Mouse (Mus musculus) MEL (cell line): Measurements from ENCODE around the gene Traf2. TPM values are rescaled to one million over a fixed set of nuclear protein-coding genes. Genes with fewer than 3 reads are reported as not detected.

ENCODE experiments used
- DNase-seq: peaks from one replicate; pipeline ENCODE4 v3.0.0; 2011; ENCODE audit warnings: low read depth, low spot score
- H3K27ac ChIP-seq: 2 replicates; pipeline ENCODE4 v1.5.1; 2012; ENCODE audit warnings: low read depth, mild to moderate bottlenecking, control low read depth, low read length, moderate library complexity; ENCODE audit not compliant: control insufficient read depth
- H3K27me3 ChIP-seq, 2 experiments: fragments of 150-350 bp in 1 of 2; sonication (generic) in 1 of 2; 2 replicates each; pipeline ENCODE4 v1.6.1; 2012; ENCODE audit warnings: low read length in 2 of 2, mild to moderate bottlenecking in 2 of 2, improper control_type of control experiment in 1 of 2, moderate library complexity in 1 of 2; ENCODE audit not compliant: insufficient read depth in 2 of 2, control insufficient read depth in 1 of 2
- H3K36me3 ChIP-seq, 2 experiments: 2 replicates each; pipeline ENCODE4 v1.6.1; 2012 to 2014; ENCODE audit warnings: low read length in 2 of 2, improper control_type of control experiment in 1 of 2, inconsistent platforms in 1 of 2, mild to moderate bottlenecking in 1 of 2; ENCODE audit not compliant: insufficient read depth in 2 of 2, control insufficient read depth in 1 of 2
- H3K4me1 ChIP-seq, 2 experiments: fragments of 150-350 bp in 1 of 2; sonication (generic) in 1 of 2; 2 replicates each; pipeline ENCODE4 v1.6.1; 2012; ENCODE audit warnings: low read length in 2 of 2, improper control_type of control experiment in 1 of 2, mild to moderate bottlenecking in 1 of 2; ENCODE audit not compliant: insufficient read depth in 2 of 2, control insufficient read depth in 1 of 2
- H3K4me3 ChIP-seq, 2 experiments: fragments of 150-350 bp in 1 of 2; sonication (generic) in 1 of 2; 2 replicates each; pipeline ENCODE4 v1.5.1; 2012; ENCODE audit warnings: low read depth in 2 of 2, low read length in 2 of 2, mild to moderate bottlenecking in 2 of 2, moderate library complexity in 2 of 2, control low read depth in 1 of 2, improper control_type of control experiment in 1 of 2; ENCODE audit not compliant: control insufficient read depth in 1 of 2, insufficient read depth in 1 of 2
- H3K79me2 ChIP-seq: 2 replicates; pipeline ENCODE4 v1.6.1; 2012; ENCODE audit warnings: mild to moderate bottlenecking, low read length, moderate library complexity; ENCODE audit not compliant: control insufficient read depth, poor library complexity, insufficient read depth
- H3K9ac ChIP-seq: 2 replicates; pipeline ENCODE4 v1.6.1; 2012; ENCODE audit warnings: low read depth, mild to moderate bottlenecking, control low read depth, low read length, moderate library complexity; ENCODE audit not compliant: control insufficient read depth, poor library complexity, severe bottlenecking
- H3K9me3 ChIP-seq: fragments of 150-350 bp; sonication (generic); replicated peaks from 2 replicates; pipeline ENCODE4 v1.6.1; 2012; ENCODE audit warnings: mild to moderate bottlenecking, low read length, improper control_type of control experiment, moderate library complexity; ENCODE audit not compliant: insufficient read depth
- CTCF ChIP-seq, 3 experiments: IDR thresholded peaks in 2 of 3; conservative IDR thresholded peaks in 1 of 3; 2 replicates each; pipeline ENCODE4 v1.5.1; 2011 to 2012; ENCODE audit warnings: low read length in 3 of 3, low read depth in 2 of 3, mild to moderate bottlenecking in 2 of 3, improper control_type of control experiment in 1 of 3, inconsistent platforms in 1 of 3, mixed read lengths in 1 of 3, moderate library complexity in 1 of 3; ENCODE audit not compliant: control insufficient read depth in 1 of 3, insufficient read depth in 1 of 3, poor library complexity in 1 of 3, severe bottlenecking in 1 of 3
- E2F4 ChIP-seq: IDR thresholded peaks from 2 replicates; pipeline ENCODE4 v1.6.1; 2011; ENCODE audit warnings: low read depth, low read length, improper control_type of control experiment, borderline replicate concordance
- ELF1 ChIP-seq: IDR thresholded peaks from 2 replicates; pipeline ENCODE4 v1.6.1; 2014; ENCODE audit warnings: low read depth, mild to moderate bottlenecking, inconsistent platforms, low read length, improper control_type of control experiment, moderate library complexity
- EP300 ChIP-seq, 2 experiments: IDR thresholded peaks; 2 replicates each; pipeline ENCODE4 v1.6.1; 2011; ENCODE audit warnings: improper control_type of control experiment in 2 of 2, low read length in 2 of 2, low read depth in 1 of 2, mild to moderate bottlenecking in 1 of 2
- GATA1 ChIP-seq: IDR thresholded peaks from 2 replicates; pipeline ENCODE4 v1.6.1; 2011; ENCODE audit warnings: low read depth, low read length, improper control_type of control experiment
- HCFC1 ChIP-seq: IDR thresholded peaks from 2 replicates; pipeline ENCODE4 v1.6.1; 2012; ENCODE audit warnings: low read depth, mild to moderate bottlenecking, inconsistent platforms, low read length, improper control_type of control experiment, moderate library complexity
- MAFK ChIP-seq: IDR thresholded peaks from 2 replicates; pipeline ENCODE4 v1.6.1; 2011; ENCODE audit warnings: low read depth, mild to moderate bottlenecking, low read length, improper control_type of control experiment, borderline replicate concordance
- MAX ChIP-seq: IDR thresholded peaks from 2 replicates; pipeline ENCODE4 v1.6.1; 2011; ENCODE audit warnings: low read length, improper control_type of control experiment
- MAZ ChIP-seq: IDR thresholded peaks from 2 replicates; pipeline ENCODE4 v1.6.1; 2012; ENCODE audit warnings: low read depth, mild to moderate bottlenecking, inconsistent platforms, low read length, improper control_type of control experiment
- MEF2A ChIP-seq: IDR thresholded peaks from 2 replicates; pipeline ENCODE4 v1.6.1; 2014; ENCODE audit warnings: low read depth, mild to moderate bottlenecking, inconsistent platforms, low read length, improper control_type of control experiment; ENCODE audit not compliant: poor library complexity, insufficient replicate concordance, severe bottlenecking; ENCODE audit errors: extremely low read depth
- MXI1 ChIP-seq: IDR thresholded peaks from 2 replicates; pipeline ENCODE4 v1.6.1; 2011; ENCODE audit warnings: mild to moderate bottlenecking, low read depth, low read length, improper control_type of control experiment
- MYB ChIP-seq: IDR thresholded peaks from 2 replicates; pipeline ENCODE4 v1.6.1; 2011; ENCODE audit warnings: mild to moderate bottlenecking, low read depth, low read length, improper control_type of control experiment
- MYC ChIP-seq: IDR thresholded peaks from 2 replicates; pipeline ENCODE4 v1.6.1; 2011; ENCODE audit warnings: low read depth, mild to moderate bottlenecking, low read length, improper control_type of control experiment, moderate library complexity
- NELFE ChIP-seq: IDR thresholded peaks from 2 replicates; pipeline ENCODE4 v1.6.1; 2011; ENCODE audit warnings: low read depth, low read length, improper control_type of control experiment
- POLR2A ChIP-seq, 2 experiments: IDR thresholded peaks; 2 replicates each; pipeline ENCODE4 v1.6.1; 2011 to 2012; ENCODE audit warnings: low read length in 2 of 2, mild to moderate bottlenecking in 2 of 2, control low read depth in 1 of 2, improper control_type of control experiment in 1 of 2, low read depth in 1 of 2, moderate library complexity in 1 of 2; ENCODE audit not compliant: control insufficient read depth in 1 of 2, insufficient read depth in 1 of 2, poor library complexity in 1 of 2
- POLR2AphosphoS5 ChIP-seq: IDR thresholded peaks from 2 replicates; pipeline ENCODE4 v1.6.1; 2012; ENCODE audit warnings: low read depth, borderline replicate concordance, mild to moderate bottlenecking, inconsistent platforms, low read length, moderate library complexity, mixed read lengths
- RAD21 ChIP-seq: IDR thresholded peaks from 2 replicates; pipeline ENCODE4 v1.6.1; 2011; ENCODE audit warnings: mild to moderate bottlenecking, low read depth, low read length, improper control_type of control experiment
- SIN3A ChIP-seq: IDR thresholded peaks from 2 replicates; pipeline ENCODE4 v1.6.1; 2012; ENCODE audit warnings: low read length, improper control_type of control experiment, inconsistent platforms
- SMC3 ChIP-seq: IDR thresholded peaks from 2 replicates; pipeline ENCODE4 v1.6.1; 2011; ENCODE audit warnings: low read depth, low read length, improper control_type of control experiment
- TAL1 ChIP-seq: IDR thresholded peaks from 2 replicates; pipeline ENCODE4 v1.6.1; 2012; ENCODE audit warnings: mild to moderate bottlenecking, inconsistent platforms, low read length, moderate library complexity, mixed read lengths
- TBP ChIP-seq: IDR thresholded peaks from 2 replicates; pipeline ENCODE4 v1.8.0; 2011; ENCODE audit warnings: low read depth, low read length, improper control_type of control experiment
- UBTF ChIP-seq: IDR thresholded peaks from 2 replicates; pipeline ENCODE4 v1.6.1; 2012; ENCODE audit warnings: low read depth, mild to moderate bottlenecking, inconsistent platforms, low read length, improper control_type of control experiment, moderate library complexity, borderline replicate concordance; ENCODE audit not compliant: insufficient read depth
- USF2 ChIP-seq, 2 experiments: IDR thresholded peaks; 2 replicates each; pipeline ENCODE4 v1.6.1; 2011 to 2012; ENCODE audit warnings: improper control_type of control experiment in 2 of 2, low read length in 2 of 2, borderline replicate concordance in 1 of 2, inconsistent platforms in 1 of 2, low read depth in 1 of 2, mild to moderate bottlenecking in 1 of 2; ENCODE audit not compliant: insufficient read depth in 1 of 2
- ZC3H11A ChIP-seq: IDR thresholded peaks from 2 replicates; pipeline ENCODE4 v1.6.1; 2012; ENCODE audit warnings: low read depth, mild to moderate bottlenecking, inconsistent platforms, low read length, improper control_type of control experiment
- ZNF384 ChIP-seq: IDR thresholded peaks from 2 replicates; pipeline ENCODE4 v1.6.1; 2012; ENCODE audit warnings: low read depth, mild to moderate bottlenecking, inconsistent platforms, low read length, improper control_type of control experiment
- polyA plus RNA-seq, 2 experiments: library from polyadenylated mRNA; stranded (reverse) in 1 of 2; unstranded in 1 of 2; fragments of >175 nt in 1 of 2; fragments of >200 nt in 1 of 2; gene quantifications; 2 replicates each; pipeline versions ENCODE4 v1.2.1 to v1.2.4; 2012; ENCODE audit warnings: low replicate concordance in 2 of 2, low read depth in 1 of 2; ENCODE audit not compliant: insufficient read length in 2 of 2, insufficient read depth in 1 of 2, missing spikeins in 1 of 2
- total RNA-seq: library from RNA; depleted of rRNA; stranded (reverse); fragments of 300-350 nt; gene quantifications from 2 replicates; pipeline ENCODE4 v1.2.3, GENCODE M21; 2012

Gene Traf2
- total and polyA plus RNA-seq, 3 experiments: 19.9 to 28.3 TPM; not detected in 1

- peak; percentile 68 for DNase-seq
- H3K4me1 ChIP-seq: peaks cover 10 to 23% of the 10 kb centered on the region in 2 experiments
- H3K27me3 ChIP-seq: no peaks in the 10 kb centered on the region
- H3K9ac ChIP-seq: no peak overlapping the region
- H3K79me2 ChIP-seq: peaks cover 8% of the 10 kb centered on the region
- no peak overlapping the region for H3K27ac ChIP-seq
- TF ChIP-seq UBTF (no peak), POLR2A (IDR thresholded peaks at IDR 0.05; ENCODE audit: control insufficient read depth in 1 of 2, insufficient read depth in 1 of 2, low read depth in 1 of 2, low read length in 2 of 2, poor library complexity in 1 of 2) (no peak), MAFK (no peak), SMC3 (peak; percentile 60), RAD21 (peak; percentile 37), MYC (0 out of 2 replicates have a peak, but pooled peaks have one; percentile 28), ZC3H11A (peak; percentile 34), ZNF384 (0 out of 2 replicates have a peak, but pooled peaks have one; percentile 40), CTCF (IDR thresholded peaks at IDR 0.05 in 2 of 3, conservative IDR thresholded peaks at IDR 0.05 in 1 of 3; ENCODE audit: control insufficient read depth in 1 of 3, insufficient read depth in 1 of 3, low read depth in 2 of 3, low read length in 3 of 3, poor library complexity in 1 of 3, severe bottlenecking in 1 of 3) (peak; percentile 13 to 72 (median 49); a peak in 4 of 6 replicates), SIN3A (peak; percentile 35; the same call in 1 of the 2 replicates)
- H3K4me3 ChIP-seq: no peak overlapping the region
- peaks cover 0 to 16% of the 10 kb centered on the region in 2 experiments; a peak in 2 of 4 replicates for H3K36me3 ChIP-seq
- H3K9me3 ChIP-seq: no peaks in the 10 kb centered on the region
Observed at GRCm38 (mm10) chr2:25496462-25496861, 50.3 kb downstream of the Traf2 start.

GRCm38 (mm10) chr2:25493476-25493961 lies 53.2 kb downstream of the Traf2 start, which contains the start of gene Lcn12:
TSS of gene Lcn12 (minus strand) at chr2:25493911.
- Histone ChIP-seq H3K79me2 (no peaks in the 10 kb centered on the region), H3K27me3 (peaks cover 0 to 3% of the 10 kb centered on the region in 2 experiments; a peak in 3 of 4 replicates), H3K9ac (no peak within 1 kb of the TSS), H3K27ac (no peak within 1 kb of the TSS), H3K36me3 (peaks cover 0 to 14% of the 10 kb centered on the region in 2 experiments; a peak in 2 of 4 replicates), H3K4me3 (no peak within 1 kb of the TSS), H3K4me1 (peaks cover 10 to 14% of the 10 kb centered on the region in 2 experiments), H3K9me3 (no peaks in the 10 kb centered on the region)
- TF ChIP-seq MYB (no peak), TBP (no peak), MEF2A (no peak), E2F4 (no peak), MAZ (no peak), SIN3A (no peak), POLR2AphosphoS5 (no peak), CTCF (IDR thresholded peaks at IDR 0.05 in 2 of 3, conservative IDR thresholded peaks at IDR 0.05 in 1 of 3; ENCODE audit: control insufficient read depth in 1 of 3, insufficient read depth in 1 of 3, low read depth in 2 of 3, low read length in 3 of 3, poor library complexity in 1 of 3, severe bottlenecking in 1 of 3) (no peak), HCFC1 (no peak), GATA1 (no peak), ZNF384 (no peak), RAD21 (no peak), TAL1 (no peak), MYC (no peak), NELFE (no peak), USF2 (IDR thresholded peaks at IDR 0.05; ENCODE audit: borderline replicate concordance in 1 of 2, insufficient read depth in 1 of 2, low read depth in 1 of 2, low read length in 2 of 2) (no peak), MAX (no peak), ELF1 (no peak), MXI1 (no peak), EP300 (IDR thresholded peaks at IDR 0.05; ENCODE audit: low read depth in 1 of 2, low read length in 2 of 2) (no peak)
- no peak for DNase-seq
